Mouse (Mus musculus): ENCODE results near the gene Sept5.

Sept5 gene

GRCm38 (mm10) chr16:18629390-18630231 is at the start of gene Sept5:
Sept5 (minus strand) TSS chr16:18629954.
- DNase-seq (ENCODE audit: low read depth, low spot score), result peak; percentile 54

GRCm38 (mm10) chr16:18679112-18679511 is 49.4 kb upstream of the Sept5 start:
- peak; percentile 57 for DNase-seq (ENCODE audit: low read depth, low spot score)

- peak; percentile 79 for DNase-seq (ENCODE audit: low read depth, low spot score)
These were observed 48.3 kb upstream of the Sept5 start for GRCm38 (mm10) chr16:18677746-18678679.

- DNase-seq (ENCODE audit: low read depth, low spot score), result no peak
These were observed 43.3 kb upstream of the Sept5 start for GRCm38 (mm10) chr16:18673005-18673404.

- DNase-seq (ENCODE audit: low read depth, low spot score), result no peak
These were observed 42.3 kb upstream of the Sept5 start for GRCm38 (mm10) chr16:18672027-18672426.

- no peak for DNase-seq (ENCODE audit: low read depth, low spot score)
These were observed 40.2 kb upstream of the Sept5 start for GRCm38 (mm10) chr16:18669914-18670313.

GRCm38 (mm10) chr16:18658597-18658996 is 28.8 kb upstream of the Sept5 start:
- DNase-seq (ENCODE audit: low read depth, low spot score), result no peak

- DNase-seq (ENCODE audit: low read depth, low spot score), result no peak
These were observed 25.8 kb upstream of the Sept5 start for GRCm38 (mm10) chr16:18655372-18656098.

GRCm38 (mm10) chr16:18653290-18654160 is 23.8 kb upstream of the Sept5 start:
- peak; percentile 21 for DNase-seq (ENCODE audit: low read depth, low spot score)

GRCm38 (mm10) chr16:18649126-18649525 is 19.4 kb upstream of the Sept5 start:
- no peak for DNase-seq (ENCODE audit: low read depth, low spot score)

GRCm38 (mm10) chr16:18645329-18645728 is 15.6 kb upstream of the Sept5 start:
- DNase-seq (ENCODE audit: low read depth, low spot score), result no peak

GRCm38 (mm10) chr16:18644485-18644884 is 14.7 kb upstream of the Sept5 start:
- DNase-seq (ENCODE audit: low read depth, low spot score), result no peak

- DNase-seq (ENCODE audit: low read depth, low spot score), result no peak
These were observed 13.7 kb upstream of the Sept5 start for GRCm38 (mm10) chr16:18643406-18643998.

GRCm38 (mm10) chr16:18642897-18643296 is 13.1 kb upstream of the Sept5 start:
- DNase-seq (ENCODE audit: low read depth, low spot score), result no peak

GRCm38 (mm10) chr16:18642291-18642690 is 12.5 kb upstream of the Sept5 start:
- DNase-seq (ENCODE audit: low read depth, low spot score), result no peak

- no peak for DNase-seq (ENCODE audit: low read depth, low spot score)
These were observed 9.7 kb upstream of the Sept5 start for GRCm38 (mm10) chr16:18639382-18639929.

GRCm38 (mm10) chr16:18638396-18638795 is 8.6 kb upstream of the Sept5 start:
- no peak for DNase-seq (ENCODE audit: low read depth, low spot score)

- DNase-seq (ENCODE audit: low read depth, low spot score), result no peak
These were observed 7.0 kb upstream of the Sept5 start for GRCm38 (mm10) chr16:18636804-18637203.

- DNase-seq (ENCODE audit: low read depth, low spot score), result no peak
These were observed 6.6 kb upstream of the Sept5 start for GRCm38 (mm10) chr16:18636401-18636800.

- DNase-seq (ENCODE audit: low read depth, low spot score), result no peak
These were observed 3.6 kb upstream of the Sept5 start for GRCm38 (mm10) chr16:18633333-18633732.
